Mouse (Mus musculus) stomach, postnatal 0 days (tissue): ENCODE measurements around the gene Lingo1. TPM values are rescaled to one million over a fixed set of nuclear protein-coding genes. Genes with fewer than 3 reads are reported as not detected.
A peak's percentile ranks its signal among the peaks of the same experiment; 100 is the strongest.

Source experiments
- ATAC-seq: fragments of 200-750 bp; cut with Nextera tagmentation; 2 replicates; pipeline ENCODE4 v1.8.0; 2017; ENCODE audit not compliant: low FRiP score, low TSS enrichment
- DNase-seq: peaks from one replicate; pipeline ENCODE4 v3.0.0-alpha.2; 2016; ENCODE audit warnings: low spot score
- H3K27ac ChIP-seq: fragments of 300-500 bp; sonication (generic); replicated peaks from 2 replicates; pipeline ENCODE4 v1.5.1; 2014; ENCODE audit warnings: mild to moderate bottlenecking, control low read depth
- H3K27me3 ChIP-seq: fragments of 300-500 bp; sonication (generic); 2 replicates; pipeline ENCODE4 v1.6.1; 2014; ENCODE audit warnings: low read length; ENCODE audit not compliant: control insufficient read depth, insufficient read depth
- H3K36me3 ChIP-seq: fragments of 300-500 bp; sonication (generic); 2 replicates; pipeline ENCODE4 v1.6.1; 2014; ENCODE audit warnings: low read length, mixed read lengths; ENCODE audit not compliant: control insufficient read depth, insufficient read depth
- H3K4me1 ChIP-seq: fragments of 300-500 bp; sonication (generic); replicated peaks from 2 replicates; pipeline ENCODE4 v1.6.1; 2014; ENCODE audit warnings: antibody characterized with exemption; ENCODE audit not compliant: control insufficient read depth, insufficient read depth
- H3K4me2 ChIP-seq: fragments of 300-500 bp; sonication (generic); replicated peaks from 2 replicates; pipeline ENCODE4 v1.6.1; 2014; ENCODE audit warnings: low read depth, mild to moderate bottlenecking, control low read depth, moderate library complexity
- H3K4me3 ChIP-seq: fragments of 300-500 bp; sonication (generic); 2 replicates; pipeline ENCODE4 v1.5.1; 2014; ENCODE audit warnings: low read depth, low read length, control low read depth
- H3K9ac ChIP-seq: fragments of 300-500 bp; sonication (generic); 2 replicates; pipeline ENCODE4 v1.6.1; 2014; ENCODE audit warnings: mild to moderate bottlenecking, low read length, control low read depth, mixed read lengths
- H3K9me3 ChIP-seq: fragments of 300-500 bp; sonication (generic); 2 replicates; pipeline ENCODE4 v1.6.1; 2016; ENCODE audit warnings: low read length; ENCODE audit not compliant: control insufficient read depth
- CTCF ChIP-seq: IDR thresholded peaks from 2 replicates; pipeline ENCODE4 v1.5.1; 2016; ENCODE audit warnings: antibody characterized with exemption, low read depth, mild to moderate bottlenecking, moderate library complexity
- EP300 ChIP-seq: optimal IDR thresholded peaks from 2 replicates; pipeline ENCODE3; 2016; ENCODE audit warnings: antibody characterized with exemption
- WGBS: fragments of 180-500 bp; shearing (Covaris S2); extraction: QIAGEN DNeasy Blood & Tissue Kit; methylation state at CpG from one replicate; pipeline ENCODE4 v1.1.7; 2014; 5-methylcytosine and 5-hydroxymethylcytosine counted together
- polyA plus RNA-seq: library from polyadenylated mRNA; unstranded; fragments of >200 nt; fragmentation: Nextera tagmentation; extraction: Ambion mirVana; gene quantifications from 2 replicates; pipeline ENCODE4 v1.2.1, GENCODE M21; 2015

Gene Lingo1
- polyA plus RNA-seq, 1 experiment from 2014 or later: 0.99 TPM

DNA sequence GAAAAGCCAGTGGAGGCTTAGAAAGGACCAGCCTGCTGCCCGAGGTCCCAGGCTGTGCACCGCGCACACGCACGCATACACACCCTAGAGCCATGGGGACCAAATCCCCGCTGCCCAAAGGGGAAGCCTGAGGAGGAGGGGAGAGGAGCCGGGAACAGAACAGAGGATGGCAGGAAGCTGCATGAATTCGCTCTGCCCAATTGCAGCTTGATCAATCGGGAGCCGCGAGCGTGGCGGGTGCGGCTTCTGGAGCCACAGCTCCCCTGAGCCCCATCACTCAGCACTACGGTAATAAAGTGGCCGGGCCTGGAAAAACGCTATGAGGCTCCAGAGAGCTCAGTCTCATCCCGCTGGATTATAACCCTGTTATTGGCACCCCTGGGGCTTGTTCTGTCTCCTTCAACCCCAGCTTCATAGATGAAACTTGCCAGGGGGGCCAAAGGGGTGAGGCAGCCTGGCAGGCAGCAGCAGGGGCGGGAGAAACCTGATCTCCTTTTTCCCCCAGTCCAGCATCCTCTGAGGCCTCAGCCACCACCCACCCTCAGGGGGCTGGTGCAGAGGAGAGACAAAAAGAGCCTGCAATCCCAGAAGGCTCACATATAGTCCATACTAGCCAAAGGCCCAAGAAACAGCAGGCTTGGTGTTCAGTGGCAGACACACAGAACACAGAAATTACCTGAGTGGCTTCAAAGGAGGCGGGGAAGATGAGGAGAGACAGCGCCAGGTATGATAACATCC lies 29.4 kb upstream of the Lingo1 start:
- no peak overlapping the region for H3K27ac ChIP-seq
- TF ChIP-seq CTCF (no peak), EP300 (no peak)
- DNase-seq: no peak
- no peaks in the 10 kb centered on the region for H3K36me3 ChIP-seq
- H3K9ac ChIP-seq: no peak overlapping the region
- H3K4me3 ChIP-seq: no peak overlapping the region
- no peaks in the 10 kb centered on the region for H3K4me1 ChIP-seq
- no peak overlapping the region for H3K4me2 ChIP-seq
- H3K27me3 ChIP-seq: no peaks in the 10 kb centered on the region
- ATAC-seq: no peak
- 16% methylated on average over 21 of the region's 21 CpGs for WGBS
- no peaks in the 10 kb centered on the region for H3K9me3 ChIP-seq

- peak; percentile 73 for TF ChIP-seq CTCF
- no peak for TF ChIP-seq EP300
- Histone ChIP-seq H3K27me3 (no peaks in the 10 kb centered on the region), H3K36me3 (no peaks in the 10 kb centered on the region), H3K4me3 (no peak overlapping the region), H3K27ac (no peak overlapping the region), H3K9me3 (no peaks in the 10 kb centered on the region), H3K4me2 (no peak overlapping the region), H3K9ac (no peak overlapping the region), H3K4me1 (no peaks in the 10 kb centered on the region)
- DNase-seq: peak; percentile 43
- 7% methylated on average over 3 of the region's 3 CpGs for WGBS
- ATAC-seq: no peak
These were observed 28.6 kb upstream of the Lingo1 start for GRCm38 (mm10) chr9:56824900-56825299.

GRCm38 (mm10) chr9:56810916-56811315 lies 14.6 kb upstream of the Lingo1 start:
- Histone ChIP-seq H3K4me2 (no peak overlapping the region), H3K9me3 (no peaks in the 10 kb centered on the region), H3K4me3 (no peak overlapping the region), H3K27ac (no peak overlapping the region), H3K27me3 (no peaks in the 10 kb centered on the region), H3K36me3 (no peaks in the 10 kb centered on the region), H3K9ac (no peak overlapping the region), H3K4me1 (no peaks in the 10 kb centered on the region)
- no peak for DNase-seq
- no peak for TF ChIP-seq CTCF
- TF ChIP-seq EP300: no peak
- ATAC-seq: no peak
- 50% methylated on average over 1 of the region's 1 CpGs for WGBS

DNA sequence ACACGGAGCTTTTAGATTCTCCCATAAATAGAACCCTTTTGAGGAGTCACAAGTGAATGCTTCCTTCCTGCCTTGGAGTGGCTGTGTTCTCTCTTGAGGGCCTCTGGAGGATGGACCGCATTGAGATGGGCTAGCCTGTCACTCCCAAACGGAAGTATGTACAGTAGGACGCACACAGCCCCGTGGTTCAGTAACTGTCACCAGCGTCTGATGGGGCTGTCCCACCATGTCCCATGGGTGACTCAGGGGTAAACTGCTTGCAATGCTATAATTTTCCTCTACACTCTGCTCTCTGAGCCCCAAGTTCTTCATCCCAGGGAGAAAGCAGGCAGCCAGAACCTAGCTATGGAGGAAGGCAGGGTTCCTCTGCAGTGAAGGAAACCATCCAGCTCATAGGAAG lies 11.7 kb upstream of the Lingo1 start:
- no peaks in the 10 kb centered on the region for H3K9me3 ChIP-seq
- H3K27ac ChIP-seq: no peak overlapping the region
- H3K4me2 ChIP-seq: no peak overlapping the region
- H3K27me3 ChIP-seq: no peaks in the 10 kb centered on the region
- WGBS: 78% methylated on average over 6 of the region's 6 CpGs
- no peaks in the 10 kb centered on the region for H3K4me1 ChIP-seq
- no peak overlapping the region for H3K4me3 ChIP-seq
- ATAC-seq: no peak
- no peaks in the 10 kb centered on the region for H3K36me3 ChIP-seq
- H3K9ac ChIP-seq: no peak overlapping the region
- DNase-seq: no peak
- TF ChIP-seq EP300 (no peak), CTCF (no peak)

DNA sequence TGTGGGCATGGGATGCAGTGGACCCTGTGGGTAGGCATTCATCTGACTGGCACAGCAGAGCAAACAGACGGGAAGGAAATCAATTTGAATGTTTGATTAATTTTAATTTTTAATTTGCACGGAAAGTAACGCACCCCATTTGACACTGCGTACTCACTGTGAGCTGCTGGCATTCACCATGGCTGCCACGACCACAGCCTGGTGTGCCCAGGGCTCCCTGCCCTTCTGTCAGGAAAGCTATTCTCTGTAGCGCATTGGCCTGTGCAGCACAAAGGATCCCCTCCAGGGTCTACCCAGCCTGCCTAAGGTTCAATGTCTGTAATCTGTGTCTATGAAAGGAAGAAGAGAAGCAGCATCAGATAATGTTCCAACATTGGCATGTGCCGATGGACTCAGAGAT lies 6.9 kb upstream of the Lingo1 start:
- ATAC-seq: no peak
- DNase-seq: no peak
- Histone ChIP-seq H3K27me3 (peaks cover 3% of the 10 kb centered on the region; the same call in 1 of the 2 replicates), H3K9me3 (no peaks in the 10 kb centered on the region), H3K9ac (no peak overlapping the region), H3K4me2 (no peak overlapping the region), H3K4me3 (no peak overlapping the region), H3K36me3 (no peaks in the 10 kb centered on the region), H3K4me1 (no peaks in the 10 kb centered on the region), H3K27ac (no peak overlapping the region)
- TF ChIP-seq CTCF (no peak), EP300 (no peak)
- 89% methylated on average over 7 of the region's 7 CpGs for WGBS

DNA sequence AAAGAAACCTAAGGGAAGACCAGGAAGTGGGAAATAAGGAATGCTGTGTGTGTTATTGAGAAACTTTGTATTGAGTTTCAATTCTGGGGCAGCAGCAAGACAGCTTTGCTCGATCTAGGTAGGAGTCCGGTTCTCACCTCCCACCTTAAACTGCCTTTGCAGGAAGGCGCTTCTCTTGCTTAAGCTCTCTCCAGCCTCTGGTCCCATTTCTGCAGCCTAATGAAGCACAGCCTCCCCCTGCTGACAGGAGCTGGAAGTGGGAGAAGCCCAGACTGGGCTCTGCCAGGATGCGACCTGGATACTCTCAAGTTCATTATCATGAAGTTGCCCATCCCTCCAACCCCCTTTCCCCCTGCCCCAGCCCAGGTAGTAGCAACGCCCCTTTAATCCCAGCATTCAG lies 1.6 kb upstream of the Lingo1 start:
- DNase-seq (peak; percentile 69), ATAC-seq (no peak; the same call in 1 of the 2 replicates)
- Histone ChIP-seq H3K4me1 (no peaks in the 10 kb centered on the region), H3K36me3 (no peaks in the 10 kb centered on the region), H3K9me3 (no peaks in the 10 kb centered on the region), H3K9ac (no peak overlapping the region), H3K27me3 (peaks cover 23% of the 10 kb centered on the region), H3K4me2 (no peak overlapping the region), H3K27ac (no peak overlapping the region), H3K4me3 (no peak overlapping the region)
- WGBS: 6% methylated on average over 5 of the region's 5 CpGs
- TF ChIP-seq EP300 (no peak), CTCF (peak; percentile 83)
